Mouse (Mus musculus): ENCODE measurements around the gene Rhbdd3. TPM values are rescaled to one million over a fixed set of nuclear protein-coding genes. Genes with fewer than 3 reads are reported as not detected.

Rhbdd3 gene
- polyA plus RNA-seq, 1 experiment from 2014 or later: 25.1 TPM

DNA sequence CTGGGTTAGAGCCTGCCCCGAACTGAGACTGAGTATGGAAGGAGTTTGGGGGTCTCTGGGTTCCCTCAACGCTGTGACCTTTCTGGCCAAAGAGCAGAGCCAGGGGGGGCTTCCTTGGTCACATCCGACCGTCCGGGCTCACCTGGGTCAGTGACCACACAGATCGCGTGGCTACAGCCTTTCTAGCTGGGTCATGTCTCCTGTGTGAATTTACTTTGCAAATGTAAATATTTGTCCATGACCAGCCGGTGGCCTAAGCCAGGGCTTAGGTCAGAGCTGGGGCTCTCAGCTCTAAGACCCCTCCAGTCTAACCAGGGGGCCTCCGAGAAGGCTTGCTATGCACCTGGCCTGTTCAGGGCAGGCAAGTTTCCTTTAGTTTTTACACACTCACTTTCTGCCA is 40.6 kb downstream of the Rhbdd3 start:
- H3K27ac ChIP-seq: no peak overlapping the region
- H3K4me3 ChIP-seq: no peak overlapping the region
- H3K4me2 ChIP-seq (replicated peaks): no peak overlapping the region
- H3K36me3 ChIP-seq: no peaks in the 10 kb centered on the region
- no peak overlapping the region for H3K9ac ChIP-seq
- H3K27me3 ChIP-seq: no peaks in the 10 kb centered on the region
- ATAC-seq (ENCODE audit: low FRiP score, low read depth): no peak
- 82% methylated on average over 9 of the region's 9 CpGs for WGBS
- H3K9me3 ChIP-seq: no peaks in the 10 kb centered on the region
- H3K4me1 ChIP-seq: peaks cover 18% of the 10 kb centered on the region

DNA sequence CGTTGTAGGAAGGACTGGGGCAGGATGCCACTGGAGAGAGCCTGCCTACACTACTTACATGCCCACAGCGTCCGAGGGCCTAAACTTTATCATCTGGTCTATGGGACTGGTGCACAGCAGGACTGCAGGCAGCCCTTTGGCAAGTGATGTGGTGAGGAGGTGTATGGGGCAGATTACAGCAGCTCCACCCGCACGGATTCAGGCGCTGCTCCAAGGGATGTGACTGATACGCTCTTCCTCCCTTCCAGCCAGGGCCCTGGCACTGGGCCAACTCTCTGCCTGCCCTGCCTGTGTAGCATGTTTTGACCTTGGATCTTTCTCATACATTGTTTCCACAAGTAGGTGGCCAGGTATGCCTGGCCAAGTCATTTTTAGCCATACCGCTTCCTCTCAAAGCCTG is 41.9 kb downstream of the Rhbdd3 start:
- Histone ChIP-seq H3K27me3 (no peaks in the 10 kb centered on the region), H3K4me2 (replicated peaks) (no peak overlapping the region), H3K4me3 (no peak overlapping the region), H3K4me1 (peaks cover 18% of the 10 kb centered on the region), H3K36me3 (no peaks in the 10 kb centered on the region), H3K9me3 (no peaks in the 10 kb centered on the region), H3K27ac (no peak overlapping the region), H3K9ac (no peak overlapping the region)
- no peak for ATAC-seq (ENCODE audit: low FRiP score, low read depth)
- 47% methylated on average over 8 of the region's 8 CpGs for WGBS

DNA sequence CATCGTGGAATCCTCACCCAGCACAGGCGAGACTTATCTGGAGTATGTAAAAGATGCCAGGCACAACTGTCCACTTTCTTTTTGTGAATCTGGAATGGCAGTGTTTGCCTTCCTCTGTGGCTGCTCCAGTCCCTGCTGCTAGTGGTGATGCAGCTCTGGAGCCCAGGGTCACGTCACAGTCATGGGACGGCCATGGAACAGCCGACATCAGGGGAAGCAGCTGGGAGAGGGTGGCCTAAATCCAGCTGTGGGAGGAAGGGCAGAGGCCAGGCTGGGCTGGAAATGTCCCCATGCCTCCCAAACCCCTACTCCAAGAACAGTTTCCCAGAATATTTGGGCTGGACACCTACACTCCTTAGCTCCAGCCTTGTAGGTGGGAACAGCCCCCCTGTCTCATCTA is 42.5 kb downstream of the Rhbdd3 start:
- Histone ChIP-seq H3K27ac (no peak overlapping the region), H3K4me3 (no peak overlapping the region), H3K36me3 (no peaks in the 10 kb centered on the region), H3K9ac (no peak overlapping the region), H3K9me3 (no peaks in the 10 kb centered on the region), H3K4me2 (replicated peaks) (no peak overlapping the region), H3K4me1 (peaks cover 13% of the 10 kb centered on the region), H3K27me3 (no peaks in the 10 kb centered on the region)
- 78% methylated on average over 5 of the region's 5 CpGs for WGBS
- no peak for ATAC-seq (ENCODE audit: low FRiP score, low read depth)

DNA sequence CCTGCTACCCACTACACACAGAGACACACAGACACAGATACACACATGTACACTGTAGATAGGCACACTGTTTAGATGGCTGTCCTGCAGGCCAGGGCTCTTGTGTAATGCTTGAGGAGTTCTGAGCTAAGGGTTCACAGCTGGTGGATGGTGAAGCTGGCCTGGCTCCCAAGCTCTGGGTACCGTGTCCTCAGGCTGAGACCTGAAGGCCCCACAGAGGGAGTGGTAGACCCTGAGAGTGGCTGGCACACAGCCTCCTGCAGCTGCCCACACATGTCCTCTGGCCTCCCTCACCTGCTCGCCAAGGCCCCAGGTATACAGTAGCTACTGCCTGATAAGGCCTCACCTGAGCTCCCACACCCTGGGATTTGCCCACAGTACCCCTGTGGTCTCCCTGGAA is 43.2 kb downstream of the Rhbdd3 start:
- H3K4me2 ChIP-seq (replicated peaks): no peak overlapping the region
- H3K27me3 ChIP-seq: no peaks in the 10 kb centered on the region
- no peaks in the 10 kb centered on the region for H3K36me3 ChIP-seq
- no peak overlapping the region for H3K9ac ChIP-seq
- H3K9me3 ChIP-seq: no peaks in the 10 kb centered on the region
- H3K27ac ChIP-seq: no peak overlapping the region
- H3K4me1 ChIP-seq: peaks cover 13% of the 10 kb centered on the region
- ATAC-seq (ENCODE audit: low FRiP score, low read depth): no peak
- H3K4me3 ChIP-seq: no peak overlapping the region
- 84% methylated on average over 2 of the region's 2 CpGs for WGBS

DNA sequence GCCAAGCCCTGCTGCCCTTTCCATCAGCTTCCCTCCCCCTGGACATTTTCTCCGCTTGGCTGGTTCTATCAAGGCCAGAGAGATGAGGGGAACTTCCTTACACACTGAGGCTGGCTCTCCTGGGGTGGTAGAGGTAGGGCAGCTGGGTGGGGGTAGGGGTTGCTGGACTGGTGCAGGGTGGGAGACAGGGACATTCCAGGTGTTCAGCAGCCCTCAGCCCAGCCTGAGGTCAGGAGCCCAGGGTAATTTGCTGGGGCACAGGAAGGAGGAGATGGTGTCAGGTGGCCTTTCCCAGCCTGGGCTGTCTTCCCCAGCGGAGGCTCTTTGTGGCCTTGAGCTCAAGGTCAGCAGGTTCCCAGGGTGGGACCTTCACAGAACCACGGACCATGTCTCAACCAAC is 46.9 kb downstream of the Rhbdd3 start:
- no peak overlapping the region for H3K4me2 ChIP-seq (replicated peaks)
- no peak overlapping the region for H3K9ac ChIP-seq
- WGBS: 73% methylated on average over 3 of the region's 3 CpGs
- no peak overlapping the region for H3K4me3 ChIP-seq
- peaks cover 8% of the 10 kb centered on the region for H3K27me3 ChIP-seq
- H3K4me1 ChIP-seq: peaks cover 14% of the 10 kb centered on the region
- no peak overlapping the region for H3K27ac ChIP-seq
- ATAC-seq (ENCODE audit: low FRiP score, low read depth): no peak
- H3K36me3 ChIP-seq: no peaks in the 10 kb centered on the region
- H3K9me3 ChIP-seq: no peaks in the 10 kb centered on the region

DNA sequence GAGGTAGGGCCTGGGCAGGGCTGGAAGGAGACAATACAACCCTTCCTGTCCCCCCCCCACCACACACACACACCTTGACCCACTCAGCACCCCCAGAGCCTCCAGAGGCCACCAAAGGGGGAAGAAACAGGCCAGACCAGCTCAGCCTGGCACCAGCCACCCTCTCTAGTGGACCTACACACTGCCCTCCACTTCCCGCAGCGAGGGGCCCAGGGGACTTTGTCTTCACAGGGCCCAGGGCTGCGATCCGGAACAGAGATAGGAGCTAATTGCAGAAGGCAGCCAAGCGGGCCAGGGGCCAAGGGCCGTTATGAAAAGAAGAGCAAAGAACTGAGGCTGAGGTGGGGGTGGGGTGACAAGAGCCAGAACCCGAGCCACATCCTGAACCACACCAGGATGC is 50.5 kb downstream of the Rhbdd3 start:
- H3K4me1 ChIP-seq: peaks cover 27% of the 10 kb centered on the region
- no peak overlapping the region for H3K4me3 ChIP-seq
- H3K9ac ChIP-seq: no peak overlapping the region
- H3K27me3 ChIP-seq: peaks cover 25% of the 10 kb centered on the region
- H3K4me2 ChIP-seq (replicated peaks): no peak overlapping the region
- no peaks in the 10 kb centered on the region for H3K36me3 ChIP-seq
- H3K27ac ChIP-seq: no peak overlapping the region
- 37% methylated on average over 7 of the region's 7 CpGs for WGBS
- ATAC-seq (ENCODE audit: low FRiP score, low read depth): no peak
- H3K9me3 ChIP-seq: no peaks in the 10 kb centered on the region

DNA sequence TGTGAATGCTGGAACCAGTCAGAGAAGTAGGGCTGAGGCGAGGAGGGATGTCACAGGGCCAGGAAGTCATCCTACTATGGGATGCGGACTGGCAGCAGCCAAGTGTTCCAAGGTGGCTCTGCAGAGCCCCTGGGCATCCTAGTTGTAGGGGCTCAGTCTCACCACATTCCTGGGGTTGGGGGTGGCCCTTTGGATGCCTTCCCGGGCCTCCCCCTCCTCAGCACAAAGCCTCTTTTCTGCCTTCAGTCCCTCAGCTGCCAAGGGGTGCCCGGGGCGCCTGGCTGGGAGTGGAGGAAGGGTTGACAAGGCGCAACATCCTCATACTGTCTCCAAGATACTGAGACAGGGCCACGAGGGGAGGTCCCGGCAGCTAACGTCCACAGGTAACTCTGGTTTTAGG is 51.2 kb downstream of the Rhbdd3 start:
- no peaks in the 10 kb centered on the region for H3K36me3 ChIP-seq
- H3K4me3 ChIP-seq: no peak overlapping the region
- ATAC-seq (ENCODE audit: low FRiP score, low read depth): no peak
- H3K9ac ChIP-seq: no peak overlapping the region
- peaks cover 30% of the 10 kb centered on the region for H3K4me1 ChIP-seq
- 80% methylated on average over 9 of the region's 9 CpGs for WGBS
- H3K9me3 ChIP-seq: no peaks in the 10 kb centered on the region
- H3K27ac ChIP-seq: no peak overlapping the region
- no peak overlapping the region for H3K4me2 ChIP-seq (replicated peaks)
- peaks cover 25% of the 10 kb centered on the region for H3K27me3 ChIP-seq

DNA sequence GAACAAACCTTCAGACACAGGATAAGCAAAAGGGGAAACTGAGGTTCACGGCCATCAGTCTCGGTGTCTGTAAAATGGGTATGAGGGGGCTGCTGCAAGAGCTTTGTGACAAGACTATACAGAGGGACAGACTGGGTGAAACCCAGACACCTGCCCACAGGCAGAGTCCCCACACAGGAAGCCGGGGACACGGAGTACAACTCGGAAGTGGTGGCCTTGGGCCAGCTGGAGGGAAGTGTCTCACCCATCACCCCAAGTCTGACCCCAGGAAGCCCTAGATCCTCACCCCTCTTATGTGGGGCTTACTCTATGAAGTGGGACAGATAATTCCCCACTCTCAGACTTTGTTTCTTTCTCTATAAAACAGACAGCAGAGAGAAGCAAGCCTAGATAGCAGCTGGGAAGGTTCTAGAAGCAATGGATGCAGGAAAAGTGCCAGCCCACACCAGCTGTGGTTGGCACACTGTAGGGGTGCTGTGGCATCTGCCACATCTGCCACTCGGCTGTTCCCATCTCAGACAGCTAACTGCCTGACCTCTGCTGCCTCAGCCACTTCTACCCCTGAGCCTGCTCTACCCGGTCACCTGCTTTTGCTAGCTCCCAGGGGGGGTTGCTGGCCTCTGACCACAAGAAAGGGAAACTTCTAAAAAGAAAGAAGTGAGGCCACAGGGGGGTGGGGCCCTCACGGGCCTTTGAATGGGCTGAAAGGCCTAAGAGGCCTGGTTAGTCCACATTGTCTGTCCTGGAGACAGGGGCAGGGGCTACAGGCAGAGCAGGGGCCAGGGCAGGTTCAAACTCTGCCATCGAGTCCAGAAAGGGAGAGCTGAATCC is 51.9 kb downstream of the Rhbdd3 start:
- ATAC-seq (ENCODE audit: low FRiP score, low read depth): no peak
- H3K4me2 ChIP-seq (replicated peaks): peak overlapping the region; percentile 90; the same call in 1 of the 2 replicates
- 0 out of 2 replicates have a peak overlapping the region, but pooled peaks have one; percentile 8 for H3K9ac ChIP-seq
- 69% methylated on average over 9 of the region's 9 CpGs for WGBS
- no peaks in the 10 kb centered on the region for H3K36me3 ChIP-seq
- H3K27me3 ChIP-seq: peaks cover 25% of the 10 kb centered on the region
- H3K27ac ChIP-seq: no peak overlapping the region
- peaks cover 37% of the 10 kb centered on the region for H3K4me1 ChIP-seq
- 0 out of 2 replicates have a peak overlapping the region, but pooled peaks have one; percentile 66 for H3K4me3 ChIP-seq
- H3K9me3 ChIP-seq: no peaks in the 10 kb centered on the region

DNA sequence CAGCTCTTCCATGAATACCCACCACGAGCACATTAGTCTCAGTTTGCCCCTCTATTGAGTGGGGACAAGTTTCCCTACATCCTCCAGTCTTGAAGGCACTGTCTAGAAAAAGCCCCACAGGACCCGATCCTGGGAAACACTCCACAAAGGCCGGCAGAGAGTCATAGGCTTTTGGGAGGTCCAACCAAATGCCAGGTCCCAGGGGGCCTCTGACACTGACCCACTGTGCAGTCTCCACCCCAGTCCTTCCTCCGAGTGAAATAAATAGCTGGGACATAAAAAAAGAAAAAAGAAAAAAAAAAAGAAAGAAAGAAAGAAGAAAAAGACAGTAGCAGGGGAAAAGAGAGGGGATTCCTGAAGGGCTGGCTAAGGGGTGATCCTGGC is 52.5 kb downstream of the Rhbdd3 start:
- no peaks in the 10 kb centered on the region for H3K36me3 ChIP-seq
- H3K9me3 ChIP-seq: no peaks in the 10 kb centered on the region
- WGBS: 41% methylated on average over 4 of the region's 4 CpGs
- H3K9ac ChIP-seq: peak overlapping the region; percentile 80
- peak overlapping the region; percentile 90 for H3K4me2 ChIP-seq (replicated peaks)
- no peak overlapping the region for H3K27ac ChIP-seq
- peaks cover 37% of the 10 kb centered on the region for H3K4me1 ChIP-seq
- H3K27me3 ChIP-seq: peaks cover 25% of the 10 kb centered on the region
- peak overlapping the region; percentile 66 for H3K4me3 ChIP-seq
- no peak for ATAC-seq (ENCODE audit: low FRiP score, low read depth)

DNA sequence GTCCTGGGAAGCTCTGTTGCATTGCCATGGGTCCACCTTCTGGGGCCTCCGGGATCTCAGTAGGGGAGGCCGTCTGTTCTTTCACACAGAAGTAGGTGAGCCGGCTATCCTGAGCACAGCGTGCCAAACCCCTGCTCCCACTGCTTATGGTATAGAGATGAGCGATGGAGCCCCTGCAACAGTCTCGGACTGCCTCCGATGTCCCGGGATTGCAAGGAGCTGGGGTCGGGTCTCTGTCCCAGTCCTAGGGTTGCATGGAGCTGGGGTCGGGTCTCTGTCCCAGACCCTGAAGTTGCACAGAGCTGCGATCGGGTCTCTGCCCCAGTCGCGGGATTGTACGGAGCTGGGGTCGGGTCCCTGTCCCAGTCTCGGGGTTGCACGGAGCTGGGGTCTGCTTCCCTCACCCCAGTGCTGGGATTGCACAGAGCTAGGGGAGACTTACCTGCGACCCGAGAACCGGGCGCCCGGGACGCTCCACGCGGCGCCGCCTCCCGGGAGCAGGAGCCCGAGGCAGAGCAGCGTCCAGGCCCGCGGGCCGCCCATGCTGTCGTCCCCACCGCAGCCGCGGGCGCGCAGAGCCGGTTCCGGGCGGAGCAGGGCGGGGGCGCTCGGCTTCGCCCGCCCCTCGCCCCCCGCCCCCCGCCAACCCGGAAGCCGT is 53.1 kb downstream of the Rhbdd3 start, which contains the start of gene Emid1:
Gene Emid1, minus strand, starts transcription at position 578 of the 658 bp plus-strand sequence.
- WGBS: under 1% methylated on average over 39 of the region's 53 CpGs
- H3K4me2 ChIP-seq (replicated peaks): peak within 1 kb of the TSS; percentile 90
- peak within 1 kb of the TSS; percentile 66 for H3K4me3 ChIP-seq
- peak; percentile 66 for ATAC-seq (ENCODE audit: low FRiP score, low read depth)
- H3K9ac ChIP-seq: peak within 1 kb of the TSS; percentile 80
- no peak within 1 kb of the TSS for H3K27ac ChIP-seq
- peaks cover 25% of the 10 kb centered on the region for H3K27me3 ChIP-seq
- H3K4me1 ChIP-seq: peaks cover 37% of the 10 kb centered on the region
- H3K36me3 ChIP-seq: no peaks in the 10 kb centered on the region
- no peaks in the 10 kb centered on the region for H3K9me3 ChIP-seq

DNA sequence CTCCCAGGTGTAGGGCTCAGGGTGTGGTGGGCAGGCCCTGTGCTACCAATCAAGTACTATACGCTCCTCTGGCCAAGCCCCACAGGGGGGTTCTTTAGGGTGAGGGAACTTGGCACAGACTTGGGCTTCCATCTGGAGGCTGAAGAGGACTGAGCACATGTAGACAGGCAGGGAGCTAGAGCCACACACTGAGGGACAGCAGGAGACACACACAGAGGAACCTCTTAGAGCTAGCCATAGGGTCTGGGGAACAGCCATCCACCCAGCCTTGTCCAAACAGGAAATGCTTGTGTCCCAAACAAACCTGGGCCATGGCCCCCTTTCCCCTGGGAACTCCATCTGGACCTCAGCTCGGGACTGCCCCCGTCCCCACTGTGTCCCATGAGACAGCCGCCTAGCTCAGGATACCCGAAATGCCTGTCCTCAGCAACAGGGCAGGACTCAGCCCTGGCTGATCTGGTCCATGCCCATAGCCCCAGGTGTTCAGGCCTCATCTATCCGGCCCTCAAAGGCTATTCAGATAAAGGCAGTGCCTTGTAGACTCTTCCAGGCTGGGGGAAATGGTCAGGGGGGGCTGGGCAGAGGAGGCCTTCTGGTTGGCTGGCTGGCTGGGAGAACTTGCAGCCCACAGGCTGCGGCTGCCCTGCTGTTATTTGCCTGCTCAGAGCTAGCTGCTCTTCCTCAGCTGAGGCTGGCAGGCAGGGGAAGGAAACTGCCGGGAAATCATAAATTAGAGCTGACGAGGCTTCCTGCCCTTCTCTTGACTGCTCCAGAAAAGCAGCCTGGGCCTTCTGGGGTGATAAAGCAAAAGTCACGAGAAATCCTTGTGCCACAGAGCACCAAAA is 56.5 kb downstream of the Rhbdd3 start:
- ATAC-seq (ENCODE audit: low FRiP score, low read depth): no peak

More for the DNA sequence above, 56.5 kb downstream of the Rhbdd3 start:
- Histone ChIP-seq H3K9ac (no peak overlapping the region), H3K4me2 (replicated peaks) (no peak overlapping the region), H3K36me3 (no peaks in the 10 kb centered on the region), H3K27me3 (peaks cover 21% of the 10 kb centered on the region), H3K4me3 (no peak overlapping the region), H3K27ac (no peak overlapping the region), H3K4me1 (peaks cover 26% of the 10 kb centered on the region), H3K9me3 (no peaks in the 10 kb centered on the region)
- 34% methylated on average over 10 of the region's 10 CpGs for WGBS

Data from limb, embryonic 13.5 days (tissue).